Mouse (Mus musculus) urinary bladder, postnatal 25 days (tissue): ENCODE measurements around the gene Ddx25.

Source experiments
- DNase-seq: peaks from one replicate; pipeline ENCODE4 v3.0.0; 2022; ENCODE audit warnings: low spot score

Ddx25 gene

DNA sequence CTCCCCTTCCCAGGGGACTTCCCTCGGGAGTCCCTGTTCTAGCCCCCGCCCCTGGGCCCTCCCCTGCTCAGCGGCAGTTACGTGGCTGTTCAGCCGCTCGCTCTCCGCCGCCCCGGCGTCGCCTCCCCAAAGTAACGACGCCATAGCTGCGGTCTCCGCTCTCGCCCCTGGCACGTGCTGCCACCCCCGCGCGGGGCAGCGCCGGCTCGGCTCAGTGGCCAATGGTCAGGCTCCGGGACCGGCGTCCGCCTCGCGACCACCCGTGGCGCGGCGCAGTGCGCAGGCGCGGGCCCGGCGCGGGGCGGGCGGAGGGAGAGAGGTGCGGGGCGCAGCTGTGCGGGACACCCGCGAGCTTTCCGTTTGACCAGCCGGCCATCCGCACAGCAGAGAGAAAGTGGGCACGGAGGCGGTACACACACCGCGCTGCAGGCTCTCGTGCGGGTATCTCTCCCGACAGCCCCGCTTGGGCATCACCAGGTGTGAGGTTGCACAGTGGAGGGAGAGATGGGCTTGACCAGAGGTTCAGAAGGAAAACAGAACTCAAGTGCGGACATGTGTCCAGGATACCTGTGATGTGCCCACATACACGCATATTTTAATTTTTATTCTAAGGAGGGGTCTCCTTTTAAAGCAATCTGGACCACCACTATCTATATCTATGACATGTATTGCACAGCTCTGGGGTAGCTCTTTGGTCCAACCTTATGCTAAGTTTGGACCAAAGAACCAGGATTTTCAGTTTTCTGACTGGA, at the start of gene Ddx25, which contains the start of gene Pus3:
Gene Ddx25 (minus strand): TSS at position 272 of the 752 bp plus-strand sequence.
Gene Pus3 (plus strand): TSS at position 339 of the 752 bp plus-strand sequence.
- DNase-seq = no peak

DNA sequence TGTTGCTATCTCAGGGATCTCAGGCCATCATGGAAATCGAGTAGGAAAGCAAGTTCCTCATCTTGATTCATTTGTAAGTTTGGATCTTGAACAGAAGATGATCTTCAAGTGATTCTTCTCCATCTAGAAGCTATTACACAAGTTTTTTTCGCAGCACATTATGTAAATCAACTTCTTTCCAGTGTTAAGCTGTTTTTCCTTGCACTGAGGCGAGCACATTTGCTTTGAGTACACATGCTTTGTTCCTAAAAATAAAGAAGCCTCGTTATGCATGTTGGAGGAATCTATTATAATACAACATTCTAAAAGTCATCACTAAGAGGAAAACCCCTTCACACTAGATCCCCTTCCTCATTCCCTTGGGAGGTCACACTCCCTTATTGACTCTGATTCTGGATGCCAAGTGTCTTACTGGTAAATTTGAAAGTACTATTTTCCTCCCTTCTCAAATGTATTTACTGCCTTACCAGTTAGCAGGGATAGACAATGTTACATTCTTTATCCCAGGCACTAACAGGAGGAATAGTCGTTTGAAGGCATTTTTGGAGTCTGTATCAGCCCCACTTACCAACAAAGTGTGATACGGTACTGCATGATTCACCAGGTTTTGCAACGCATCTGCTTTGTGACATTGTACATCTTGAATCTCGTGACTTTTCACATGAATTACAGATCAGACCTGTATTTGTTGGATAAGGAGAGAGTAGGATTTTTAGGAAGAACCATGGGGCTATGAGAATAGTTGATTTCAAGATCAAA, 49.5 kb upstream of the Ddx25 start:
- no peak for DNase-seq

GRCm38 (mm10) chr9:35592903-35593302, 34.6 kb upstream of the Ddx25 start:
- DNase-seq = no peak

GRCm38 (mm10) chr9:35587674-35588073, 29.3 kb upstream of the Ddx25 start:
- no peak for DNase-seq

GRCm38 (mm10) chr9:35574416-35574815, 16.1 kb upstream of the Ddx25 start:
- DNase-seq = no peak

- no peak for DNase-seq
Measured at GRCm38 (mm10) chr9:35570663-35571062, 12.3 kb upstream of the Ddx25 start.

DNA sequence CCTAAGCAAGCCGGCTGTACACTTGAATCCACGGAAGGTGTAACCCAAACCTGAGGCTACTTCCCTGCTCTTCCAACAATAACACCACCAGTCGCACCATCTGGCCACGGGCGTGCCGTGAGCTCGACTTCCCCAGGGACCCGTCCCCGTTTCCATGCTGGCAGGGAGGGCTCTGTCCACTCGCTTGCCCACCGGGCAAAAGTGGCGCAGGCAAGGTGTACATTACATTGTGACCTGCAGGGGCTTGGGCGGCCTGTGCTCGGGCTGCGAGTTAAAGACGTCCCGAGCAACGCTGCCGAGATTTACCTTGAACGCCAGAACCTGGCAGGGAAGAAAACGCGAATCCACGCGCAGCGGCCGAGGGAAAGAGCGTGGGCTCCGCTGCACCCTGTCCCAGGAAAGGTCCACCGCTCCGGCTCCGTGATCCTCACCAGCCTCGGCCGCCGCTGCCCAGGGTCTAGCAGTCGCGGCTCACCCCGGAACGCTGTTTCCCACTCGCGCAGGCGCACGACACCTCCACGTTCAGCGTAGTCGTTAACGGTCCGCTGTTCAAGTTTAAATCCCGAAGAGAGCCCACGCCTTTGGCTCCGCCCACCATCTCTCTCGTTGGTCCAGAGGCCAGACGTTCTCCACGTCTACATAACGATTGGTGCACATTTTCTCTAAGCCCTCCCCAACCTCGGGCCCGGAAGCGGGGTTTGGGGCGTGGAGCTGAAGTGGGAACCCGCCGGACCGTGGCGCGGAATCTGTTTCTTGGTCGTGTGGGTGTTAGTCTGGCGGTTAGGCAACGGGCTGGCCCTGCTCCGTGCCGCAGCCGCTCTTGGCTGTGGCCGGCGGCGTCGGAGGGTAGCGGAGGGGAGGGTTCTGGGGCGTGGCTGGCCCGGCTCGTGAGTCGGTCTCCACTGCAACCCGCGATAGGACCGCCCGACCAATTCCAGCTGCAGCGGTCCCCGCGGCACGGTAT, 11.5 kb upstream of the Ddx25 start, which contains the start of the genes Pate2 and Hyls1:
Gene Pate2 (plus strand): TSS at position 714 of the 964 bp plus-strand sequence.
Gene Hyls1 (minus strand): TSS at position 828 of the 964 bp plus-strand sequence.
- peak; percentile 81 for DNase-seq

DNA sequence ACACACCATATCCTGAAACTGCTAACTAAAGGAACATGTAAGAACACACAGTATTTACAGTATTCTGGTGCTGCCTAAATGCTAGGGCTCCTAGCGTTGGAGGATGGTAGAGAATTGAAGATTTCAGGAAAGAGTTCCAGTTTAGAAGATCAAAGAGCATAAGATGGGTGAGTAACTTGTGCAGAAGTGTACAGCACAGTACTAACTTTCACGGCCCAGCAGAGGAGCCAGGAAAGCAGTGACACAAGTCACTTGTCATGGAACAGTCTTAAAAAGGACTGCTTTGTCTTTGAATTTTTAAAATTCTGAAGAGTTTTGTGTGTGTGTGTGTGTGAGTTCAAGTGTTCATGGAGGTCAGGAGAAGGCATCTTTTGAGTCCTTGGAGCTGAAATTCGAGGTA, 9.7 kb upstream of the Ddx25 start:
- no peak for DNase-seq

GRCm38 (mm10) chr9:35564536-35565240, 6.4 kb upstream of the Ddx25 start:
- no peak for DNase-seq

DNA sequence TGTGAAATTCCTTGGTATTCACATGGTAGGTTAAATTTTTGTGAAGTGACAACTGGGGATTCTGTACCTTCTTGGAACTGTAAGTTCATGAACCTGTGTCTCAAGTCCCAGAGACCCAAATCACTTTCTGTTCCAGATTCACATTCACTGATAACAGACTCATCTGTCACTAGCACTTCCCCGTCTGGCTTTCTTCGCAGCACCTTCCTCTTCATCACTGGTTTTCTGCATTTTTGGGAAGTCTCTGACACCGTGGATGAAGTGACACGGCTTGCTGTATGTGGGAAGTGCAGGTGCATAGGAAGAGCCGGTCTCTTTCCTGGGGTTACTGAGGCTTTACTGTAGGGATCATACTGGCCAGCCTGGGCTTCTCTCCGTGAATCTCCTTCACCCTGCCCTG, 3.3 kb upstream of the Ddx25 start:
- no peak for DNase-seq

DNA sequence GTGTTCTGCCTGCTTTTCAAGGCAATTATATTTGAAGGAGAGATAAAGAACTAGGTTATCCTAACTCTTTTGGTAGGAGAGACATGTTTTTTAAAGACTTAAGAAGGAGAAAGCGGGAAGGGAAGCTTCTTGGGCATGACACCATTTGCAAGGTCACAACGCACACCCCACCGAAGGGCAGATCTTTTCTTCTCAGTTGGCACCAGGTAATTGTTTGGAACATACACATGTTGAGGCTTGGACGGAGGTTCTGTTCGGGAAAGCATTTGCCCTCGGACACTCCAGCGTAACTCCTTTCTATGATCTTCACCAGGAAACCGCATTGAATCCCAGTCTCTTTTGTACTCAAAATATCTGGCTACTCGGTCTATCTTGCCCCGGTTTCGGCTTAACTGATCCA, 2.7 kb upstream of the Ddx25 start:
- DNase-seq = no peak

GRCm38 (mm10) chr9:35559009-35559890, 922 bp upstream of the Ddx25 start:
- DNase-seq = peak; percentile 58

GRCm38 (mm10) chr9:35556494-35557102, 1.7 kb downstream of the Ddx25 start:
- DNase-seq = no peak

DNA sequence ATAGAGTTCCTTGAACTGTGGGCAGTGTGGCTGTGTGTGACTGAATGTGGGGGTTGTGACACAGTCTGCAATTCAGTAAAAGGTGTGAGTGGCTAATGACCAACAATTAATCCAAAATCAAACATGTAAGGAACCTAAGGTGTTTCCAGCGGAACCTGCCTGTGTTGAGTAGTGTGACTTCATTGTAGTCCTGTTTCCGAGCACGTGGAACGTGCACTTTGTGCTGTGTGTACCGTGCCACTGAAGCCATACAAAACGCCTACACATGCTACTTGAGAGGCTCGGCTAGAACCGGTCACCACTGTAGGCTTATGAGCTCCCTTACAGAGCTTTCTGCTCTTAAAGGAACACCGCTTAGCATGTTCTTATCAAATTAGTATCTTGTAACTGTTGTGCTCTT, 9.9 kb downstream of the Ddx25 start:
- DNase-seq = no peak

DNA sequence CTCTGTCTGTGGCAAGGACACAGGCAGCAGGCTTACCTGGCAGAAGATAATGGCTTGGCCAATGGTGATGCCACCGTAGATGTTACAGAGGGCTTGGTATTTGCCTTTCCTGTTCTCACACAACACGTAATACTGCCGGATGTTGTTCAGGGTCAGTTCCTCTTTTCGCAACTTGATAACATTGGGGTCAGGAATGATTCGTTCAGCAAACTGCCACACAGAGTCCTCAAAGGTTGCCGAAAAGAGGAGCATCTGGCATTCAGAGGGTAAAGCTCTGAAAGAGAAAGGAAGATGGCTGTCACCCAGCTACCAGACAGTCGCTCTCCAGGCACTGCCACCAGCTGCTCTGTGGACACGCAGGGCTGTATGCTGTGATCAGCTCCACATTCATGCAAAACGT, 11.6 kb downstream of the Ddx25 start:
- no peak for DNase-seq

DNA sequence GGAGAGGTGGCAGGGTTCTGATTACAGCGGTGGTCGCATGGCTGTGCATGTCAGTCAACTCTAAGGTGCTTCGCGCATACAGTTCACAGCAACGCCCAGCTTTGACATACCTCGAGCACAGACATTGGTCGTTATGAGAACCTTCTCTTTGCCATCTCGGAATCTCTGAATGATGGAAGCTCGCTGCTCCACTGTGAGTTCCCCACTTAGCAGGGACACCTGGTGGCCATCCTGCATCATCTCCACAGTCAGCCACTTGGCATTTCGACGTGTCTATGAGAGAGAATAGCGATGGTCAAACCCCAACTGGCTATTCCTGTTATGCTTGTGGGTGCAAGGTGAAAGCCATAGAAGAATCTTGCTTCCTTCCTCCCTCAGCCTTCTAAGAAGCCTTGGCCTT, 12.6 kb downstream of the Ddx25 start:
- DNase-seq = no peak

GRCm38 (mm10) chr9:35544666-35545065, 13.7 kb downstream of the Ddx25 start:
- no peak for DNase-seq

DNA sequence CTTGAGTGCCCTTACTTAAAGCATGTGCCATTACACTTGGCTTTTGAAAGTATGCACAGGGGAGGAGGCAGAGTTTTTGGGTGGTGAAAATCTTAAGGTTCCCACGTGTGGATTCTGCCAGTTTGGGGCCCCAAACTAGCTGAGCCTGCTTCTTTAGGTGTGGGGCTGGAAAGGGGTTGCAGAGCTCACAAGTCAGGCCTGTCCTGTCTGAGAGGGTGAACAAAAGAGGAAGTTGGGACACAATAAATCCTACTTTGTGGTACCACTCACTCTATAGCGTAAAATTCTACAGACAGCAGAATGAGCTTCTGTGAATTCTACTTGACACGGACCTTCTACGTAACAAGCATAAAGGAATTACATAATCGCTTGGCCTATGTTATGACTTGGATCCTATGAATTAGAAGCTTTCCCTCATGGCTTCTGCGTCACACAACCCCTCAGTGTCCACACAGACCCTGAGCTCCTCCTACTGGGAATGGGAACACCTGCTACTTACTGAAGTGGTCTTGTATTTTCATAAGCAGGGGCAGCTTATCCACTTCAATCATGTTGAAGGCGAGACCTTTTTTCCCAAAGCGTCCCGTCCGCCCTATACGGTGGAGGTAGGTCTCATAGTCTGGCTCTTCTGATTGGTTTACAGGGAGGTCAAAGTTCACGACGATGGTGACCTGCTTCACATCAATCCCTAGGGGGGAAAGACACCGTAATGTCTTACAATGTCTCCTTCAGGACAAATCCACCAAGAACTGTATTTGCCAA, 15.0 kb downstream of the Ddx25 start:
- no peak for DNase-seq

GRCm38 (mm10) chr9:35541941-35542340, 16.4 kb downstream of the Ddx25 start:
- no peak for DNase-seq
